Mouse (Mus musculus) liver, adult 2 months (tissue): Measurements from ENCODE around the gene Tcp11l1. TPM values are rescaled to one million over a fixed set of nuclear protein-coding genes. Genes with fewer than 3 reads are reported as not detected.

Source experiments
- DNase-seq: peaks from one replicate; pipeline ENCODE4 v3.0.0-alpha.2; 2011; ENCODE audit warnings: low read depth, low spot score; ENCODE audit errors: extremely low read depth
- H3K27ac ChIP-seq: fragments of 200-500 bp; replicated peaks from 2 replicates; pipeline ENCODE4 v1.5.1; 2012; ENCODE audit warnings: low read depth, mild to moderate bottlenecking, control low read depth, inconsistent platforms, low read length; ENCODE audit not compliant: insufficient read depth
- H3K27me3 ChIP-seq: fragments of 200-500 bp; 2 replicates; pipeline ENCODE4 v1.6.1; 2012; ENCODE audit warnings: mild to moderate bottlenecking, moderate library complexity, low read length, inconsistent platforms; ENCODE audit not compliant: control insufficient read depth, insufficient read depth
- H3K36me3 ChIP-seq: fragments of 200-500 bp; 2 replicates; pipeline ENCODE4 v1.6.1; 2012; ENCODE audit warnings: low read length, inconsistent platforms; ENCODE audit not compliant: control insufficient read depth, insufficient read depth
- H3K4me1 ChIP-seq: fragments of 200-500 bp; 2 replicates; pipeline ENCODE4 v1.6.1; 2011; ENCODE audit warnings: low read length; ENCODE audit not compliant: control insufficient read depth, insufficient read depth
- H3K4me3 ChIP-seq: fragments of 200-500 bp; 2 replicates; pipeline ENCODE4 v1.5.1; 2011; ENCODE audit warnings: low read depth, mild to moderate bottlenecking, control low read depth, low read length, moderate library complexity; ENCODE audit not compliant: insufficient read depth
- H3K79me2 ChIP-seq: fragments of 200-500 bp; 2 replicates; pipeline ENCODE4 v1.6.1; 2012; ENCODE audit warnings: inconsistent platforms, mild to moderate bottlenecking, low read length, moderate library complexity; ENCODE audit not compliant: control insufficient read depth, insufficient read depth
- H3K9ac ChIP-seq: fragments of 200-500 bp; 2 replicates; pipeline ENCODE4 v1.6.1; 2012; ENCODE audit warnings: low read depth, mild to moderate bottlenecking, control low read depth, inconsistent platforms, low read length
- CTCF ChIP-seq: fragments of 200-500 bp; IDR thresholded peaks from 2 replicates; pipeline ENCODE4 v1.5.1; 2011; ENCODE audit warnings: low read depth, low read length, control low read depth
- POLR2A ChIP-seq: fragments of 200-500 bp; IDR thresholded peaks from 2 replicates; pipeline ENCODE4 v1.6.1; 2011; ENCODE audit warnings: low read length, control low read depth; ENCODE audit not compliant: insufficient read depth; ENCODE audit errors: extremely low read depth
- WGBS: fragments of 180-500 bp; shearing (Covaris S2); methylation state at CpG from one replicate; pipeline ENCODE4 v1.1.7; 2018; 5-methylcytosine and 5-hydroxymethylcytosine counted together
- polyA plus RNA-seq: library from polyadenylated mRNA; depleted of rRNA; stranded (reverse); fragments of >200 nt; gene quantifications from 2 replicates; pipeline ENCODE4 v1.2.3, GENCODE M21; 2012
- total RNA-seq: library from RNA; depleted of rRNA; stranded (reverse); fragments of >200 nt; gene quantifications from 2 replicates; pipeline ENCODE4 v1.2.3, GENCODE M21; 2014

Tcp11l1 gene
- total and polyA plus RNA-seq, 2 experiments, result 3.5 to 5.3 TPM

GRCm38 (mm10) chr2:104742741-104743064 lies 30.7 kb upstream of the Tcp11l1 start, which contains the start of gene Depdc7:
TSS of gene Depdc7 (minus strand) at chr2:104742878.
- peak; percentile 89 for TF ChIP-seq POLR2A
- no peak for TF ChIP-seq CTCF
- under 1% methylated on average over 28 of the region's 31 CpGs for WGBS
- Histone ChIP-seq H3K79me2 (peaks cover 10% of the 10 kb centered on the region; the same call in 1 of the 2 replicates), H3K36me3 (no peaks in the 10 kb centered on the region), H3K4me1 (peaks cover 10% of the 10 kb centered on the region), H3K9ac (peak within 1 kb of the TSS; percentile 100), H3K4me3 (peak within 1 kb of the TSS; percentile 96), H3K27ac (peak within 1 kb of the TSS; percentile 99), H3K27me3 (no peaks in the 10 kb centered on the region)
- peak; percentile 81 for DNase-seq

- peak overlapping the region; percentile 100 for H3K9ac ChIP-seq
- H3K27me3 ChIP-seq, result no peaks in the 10 kb centered on the region
- WGBS, result 3% methylated on average over 42 of the region's 46 CpGs
- H3K4me1 ChIP-seq, result peaks cover 10% of the 10 kb centered on the region
- peak; percentile 74 for DNase-seq
- H3K4me3 ChIP-seq, result peak overlapping the region; percentile 96
- TF ChIP-seq POLR2A (no peak), CTCF (no peak)
- H3K36me3 ChIP-seq, result no peaks in the 10 kb centered on the region
- peaks cover 10% of the 10 kb centered on the region; the same call in 1 of the 2 replicates for H3K79me2 ChIP-seq
- H3K27ac ChIP-seq, result peak overlapping the region; percentile 99
Measured at GRCm38 (mm10) chr2:104741896-104742740, 30.1 kb upstream of the Tcp11l1 start.

- Histone ChIP-seq H3K36me3 (no peaks in the 10 kb centered on the region), H3K27me3 (no peaks in the 10 kb centered on the region), H3K4me3 (peak overlapping the region; percentile 96), H3K27ac (peak overlapping the region; percentile 99), H3K9ac (peak overlapping the region; percentile 86), H3K4me1 (peaks cover 10% of the 10 kb centered on the region), H3K79me2 (peaks cover 18% of the 10 kb centered on the region; the same call in 1 of the 2 replicates)
- DNase-seq, result peak; percentile 80
- no peak for TF ChIP-seq POLR2A
- TF ChIP-seq CTCF, result no peak
- WGBS, result 26% methylated on average over 7 of the region's 7 CpGs
Measured at GRCm38 (mm10) chr2:104741015-104741758, 29.2 kb upstream of the Tcp11l1 start.

GRCm38 (mm10) chr2:104740248-104740949 lies 28.4 kb upstream of the Tcp11l1 start:
- 20% methylated on average over 7 of the region's 7 CpGs for WGBS
- H3K27me3 ChIP-seq, result no peaks in the 10 kb centered on the region
- H3K36me3 ChIP-seq, result no peaks in the 10 kb centered on the region
- peak overlapping the region; percentile 99 for H3K27ac ChIP-seq
- peaks cover 22% of the 10 kb centered on the region; the same call in 1 of the 2 replicates for H3K79me2 ChIP-seq
- H3K9ac ChIP-seq, result peak overlapping the region; percentile 86
- H3K4me1 ChIP-seq, result peaks cover 13% of the 10 kb centered on the region
- DNase-seq, result peak; percentile 89
- no peak for TF ChIP-seq CTCF
- TF ChIP-seq POLR2A, result no peak
- H3K4me3 ChIP-seq, result peak overlapping the region; percentile 96

- DNase-seq, result peak; percentile 75
- Histone ChIP-seq H3K4me1 (peaks cover 14% of the 10 kb centered on the region), H3K4me3 (no peak overlapping the region), H3K36me3 (no peaks in the 10 kb centered on the region), H3K9ac (no peak overlapping the region), H3K27ac (no peak overlapping the region), H3K27me3 (no peaks in the 10 kb centered on the region), H3K79me2 (peaks cover 24% of the 10 kb centered on the region; the same call in 1 of the 2 replicates)
- TF ChIP-seq CTCF (no peak), POLR2A (no peak)
- 35% methylated on average over 2 of the region's 2 CpGs for WGBS
Measured at GRCm38 (mm10) chr2:104739691-104740090, 27.7 kb upstream of the Tcp11l1 start.
